Mouse (Mus musculus): Measurements from ENCODE around the gene Lamb2.

DNA sequence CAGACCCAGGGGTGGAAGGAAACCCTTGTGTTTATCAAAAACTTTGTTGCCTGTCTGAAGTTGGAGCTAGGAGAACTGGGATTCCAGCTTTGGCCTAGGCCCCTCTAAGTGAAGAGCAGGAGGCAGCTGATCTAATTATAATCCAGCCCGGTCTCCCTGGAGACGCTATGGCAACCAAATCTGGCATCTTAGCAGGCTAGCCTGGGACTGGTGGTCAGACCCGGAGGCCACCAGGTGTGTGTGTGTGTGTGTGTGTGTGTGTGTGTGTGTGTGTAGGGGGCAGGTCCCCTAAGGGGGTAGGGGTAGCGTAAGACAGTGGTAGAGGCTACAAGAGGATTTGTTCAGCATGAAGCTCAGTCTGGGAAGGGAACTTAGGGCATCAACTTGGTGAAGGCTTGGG is 29.7 kb upstream of the Lamb2 start:
- no peak for TF ChIP-seq CTCF (IDR thresholded peaks at IDR 0.05)
- TF ChIP-seq EP300 (IDR thresholded peaks at IDR 0.05), result no peak
